Mouse (Mus musculus): Measurements from ENCODE around the gene Ncapg. TPM values are rescaled to one million over a fixed set of nuclear protein-coding genes. Genes with fewer than 3 reads are reported as not detected.

The Ncapg gene
- total RNA-seq, 2 experiments from 2014 or later = 0.36 to 0.44 TPM

DNA sequence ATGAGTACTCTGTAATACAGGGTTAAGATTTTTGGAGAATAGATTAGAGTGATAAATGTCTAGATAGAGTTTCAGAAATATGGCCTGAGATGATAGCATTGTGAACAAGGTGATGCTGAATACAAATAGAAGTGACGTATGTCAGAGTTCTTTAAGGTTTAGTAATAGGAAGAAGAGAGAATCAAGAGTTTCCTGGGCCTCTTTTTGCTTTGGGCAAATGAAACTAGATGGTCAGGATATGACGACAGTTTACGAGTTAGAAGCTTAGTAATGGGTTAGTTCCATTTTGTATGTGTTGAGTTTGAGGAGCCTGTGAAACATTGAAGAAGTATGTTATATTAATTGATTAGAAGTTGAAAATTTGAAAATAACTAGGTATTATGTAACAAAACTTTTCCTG, 16.5 kb downstream of the Ncapg start:
- DNase-seq (ENCODE audit: low spot score in 2 of 2) = no peak

DNA sequence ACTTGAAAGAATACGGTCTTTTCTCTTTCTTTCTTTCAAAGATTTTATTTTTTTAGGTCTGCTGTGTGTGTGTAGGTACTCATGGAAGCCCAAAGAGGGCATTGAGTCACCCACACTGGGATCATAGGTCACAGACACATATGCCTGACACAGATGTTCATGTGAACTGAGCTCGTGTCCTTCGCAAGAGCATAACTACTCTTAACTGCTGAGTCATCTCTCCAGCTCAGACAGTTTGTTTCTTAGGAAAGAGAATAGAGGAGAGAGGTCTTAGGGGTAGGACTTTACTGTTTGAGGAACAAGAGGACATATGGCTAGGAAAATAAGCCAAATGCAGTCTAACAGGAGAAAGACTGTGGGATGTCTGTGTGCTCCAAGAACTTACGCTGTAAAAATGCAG, 19.4 kb downstream of the Ncapg start:
- intact Hi-C loops (cut with DNase I) = no loop called here
- no peak for DNase-seq (ENCODE audit: low spot score in 2 of 2)

More for the DNA sequence above, 16.5 kb downstream of the Ncapg start:
- intact Hi-C loops (cut with DNase I) = no loop called here

DNA sequence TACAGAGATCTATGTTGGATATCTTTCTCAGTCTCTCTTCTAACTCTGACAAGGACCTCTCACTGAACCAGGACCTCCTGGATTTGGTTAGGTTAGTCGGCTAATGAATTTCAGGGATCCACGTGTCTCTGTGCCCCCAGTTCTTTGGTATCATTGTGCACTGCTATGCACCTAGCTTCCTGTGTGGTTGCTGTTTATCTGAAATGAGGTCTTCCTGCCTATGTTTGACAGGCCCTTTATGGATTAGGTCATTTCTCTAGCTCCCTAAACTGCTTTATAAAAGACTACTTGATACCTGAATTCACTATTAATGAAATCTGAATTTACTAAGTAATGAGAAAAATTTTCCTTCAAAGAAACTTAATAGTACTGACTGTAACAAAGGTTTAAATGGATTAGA, 21.1 kb downstream of the Ncapg start:
- intact Hi-C loops (cut with DNase I) = no loop called here
- no peak for DNase-seq (ENCODE audit: low spot score in 2 of 2)

DNA sequence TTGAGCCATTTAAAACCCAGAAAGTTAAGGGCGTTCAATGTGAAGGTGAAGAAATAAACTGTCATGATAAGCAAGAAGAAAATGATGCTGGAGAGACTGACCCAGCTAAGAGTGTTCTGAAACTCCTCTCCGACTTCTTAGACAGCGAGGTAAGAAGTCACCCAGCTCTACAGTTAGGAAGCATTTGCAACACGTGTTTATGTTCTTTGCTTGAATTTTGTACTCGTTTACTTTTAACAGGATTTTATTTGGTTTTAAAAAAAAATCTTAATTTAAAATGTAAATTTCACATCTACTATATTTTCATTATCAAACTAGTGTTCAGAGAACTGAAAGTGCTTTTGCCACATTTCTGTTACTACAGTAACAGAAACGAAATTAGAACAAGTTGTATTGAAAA, 22.0 kb downstream of the Ncapg start:
- no peak for DNase-seq (ENCODE audit: low spot score in 2 of 2)
- intact Hi-C loops (cut with DNase I) = no loop called here

DNA sequence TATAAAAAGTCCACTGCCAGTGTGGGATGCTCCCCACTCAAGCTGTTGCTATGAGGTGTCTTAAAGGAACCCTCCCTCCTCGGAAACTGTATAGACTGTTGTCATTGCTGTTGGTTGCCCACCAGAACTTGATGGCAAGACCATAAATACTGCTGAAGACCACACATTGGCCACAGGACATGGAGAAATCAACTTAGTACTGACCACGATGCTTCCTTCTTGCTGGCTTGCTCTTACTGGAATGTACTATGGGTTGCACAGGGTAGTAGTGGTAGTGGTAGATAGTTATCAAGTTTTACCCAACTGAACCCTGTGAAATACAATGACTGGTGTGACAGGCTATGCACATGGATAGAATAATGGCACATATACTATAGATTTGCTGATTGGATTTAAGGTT, 37.1 kb downstream of the Ncapg start:
- DNase-seq (ENCODE audit: low spot score in 2 of 2) = no peak
- intact Hi-C loops (cut with DNase I) = no loop called here

GRCm38 (mm10) chr5:45709653-45710052, 39.9 kb downstream of the Ncapg start:
- intact Hi-C loops (cut with DNase I) = no loop called here
- DNase-seq (ENCODE audit: low spot score in 2 of 2) = no peak

DNA sequence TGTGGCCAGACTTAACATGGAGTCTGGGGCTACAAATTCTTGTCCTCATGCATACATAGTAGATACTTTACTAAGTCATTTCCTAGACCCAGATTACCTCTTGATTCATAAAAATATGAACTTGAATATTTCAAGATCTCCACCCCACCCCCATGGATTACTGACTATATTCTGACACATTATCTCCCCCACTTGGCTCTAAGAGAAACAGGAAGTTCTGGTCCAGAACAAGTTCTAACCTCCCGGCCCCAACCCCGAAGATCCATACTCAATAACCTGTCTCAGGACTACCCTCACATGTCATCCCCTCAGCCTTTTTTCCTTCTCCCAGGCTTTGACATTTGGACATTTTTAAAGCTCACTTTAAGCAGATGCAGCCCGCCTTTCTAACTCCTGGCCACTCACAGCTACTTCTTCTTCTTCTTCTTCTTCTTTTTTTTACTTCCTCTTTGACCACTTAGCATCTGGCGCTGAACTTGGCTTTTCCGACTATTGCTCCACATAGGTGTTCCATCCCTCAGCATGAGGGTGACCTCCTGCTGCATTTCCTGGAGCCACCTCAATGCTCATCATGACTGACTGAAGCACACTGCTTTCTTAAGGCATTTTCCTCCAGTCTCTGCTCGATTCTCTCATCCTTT, 49.2 kb downstream of the Ncapg start:
- no peak for DNase-seq (ENCODE audit: low spot score in 2 of 2)
- intact Hi-C loops (cut with DNase I) = no loop called here

DNA sequence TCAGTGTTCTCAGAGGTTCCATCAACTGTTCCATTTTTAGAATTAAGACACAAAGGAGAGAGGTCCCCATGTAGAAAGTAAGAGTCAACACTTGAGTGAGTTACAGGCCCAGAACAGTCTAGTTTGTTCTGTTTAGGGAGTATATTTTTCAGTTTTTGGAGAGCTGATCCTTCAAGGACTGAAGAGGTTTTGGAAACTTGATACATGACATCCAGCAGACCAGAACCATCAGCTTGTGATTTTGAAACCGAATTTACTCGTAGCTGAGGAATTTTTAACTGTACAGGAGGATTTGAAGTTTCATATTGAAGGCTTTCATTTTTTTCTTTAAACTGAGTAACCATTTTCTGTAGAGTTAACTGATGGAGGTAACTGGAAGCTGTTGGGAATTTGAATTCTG, 64.0 kb downstream of the Ncapg start:
- DNase-seq (ENCODE audit: low spot score in 2 of 2) = no peak

DNA sequence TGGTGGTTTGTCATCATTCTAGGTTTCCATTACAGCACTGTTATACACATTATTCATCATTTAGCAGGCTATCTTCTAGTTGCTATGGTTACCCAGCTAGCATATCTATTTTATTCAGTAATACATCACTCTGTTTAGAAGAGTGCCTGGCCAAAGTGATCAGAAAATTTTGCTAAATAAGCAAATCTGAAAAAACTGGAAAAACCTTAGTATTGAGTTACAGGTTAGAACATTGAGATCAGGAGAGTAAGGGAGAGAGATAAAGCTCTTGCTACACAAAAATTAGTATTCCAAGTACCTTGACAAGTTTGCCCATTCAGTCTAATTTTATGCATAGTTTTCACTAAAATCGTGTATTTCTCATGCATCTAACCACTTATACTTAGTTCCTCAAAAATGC, 68.2 kb downstream of the Ncapg start:
- DNase-seq (ENCODE audit: low spot score in 2 of 2) = no peak
- intact Hi-C loops (cut with DNase I) = no loop called here

More for the DNA sequence above, 64.0 kb downstream of the Ncapg start:
- intact Hi-C loops (cut with DNase I) = no loop called here

Other genes with a start within 250 kb of the Ncapg start
- gene Qdpr, start 219.7 kb upstream of the Ncapg start, total RNA-seq (2021) = 100 to 1,000 TPM; 111 to 158 TPM
- 1 to 10 TPM in 1 of 2 experiments, under 1 TPM in 1; 0.91 to 1.2 TPM for gene Clrn2, start 216.2 kb upstream of the Ncapg start, total RNA-seq (2021)
- 10 to 100 TPM; 50.4 to 53.7 TPM for gene Lap3, start 176.5 kb upstream of the Ncapg start, total RNA-seq (2021)
- 100 to 1,000 TPM in 1 of 2 experiments, 10 to 100 TPM in 1; 98.5 to 101 TPM for gene Med28, start 149.7 kb upstream of the Ncapg start, total RNA-seq (2021)
- 10 to 100 TPM in 1 of 2 experiments, 1 to 10 TPM in 1; 6.9 to 10.4 TPM for gene Fam184b, start 30.3 kb upstream of the Ncapg start, total RNA-seq (2021)
- gene Lcorl, start 187.7 kb downstream of the Ncapg start, total RNA-seq (2021) = 10 to 100 TPM; 26.0 to 31.8 TPM